Mouse (Mus musculus) hindbrain, embryonic 14.5 days (tissue): ENCODE results near the gene Gm9821. TPM values are rescaled to one million over a fixed set of nuclear protein-coding genes. Genes with fewer than 3 reads are reported as not detected.

ENCODE experiments used
- ATAC-seq: fragments of 200-750 bp; cut with Nextera tagmentation; 2 replicates; pipeline ENCODE4 v1.8.0; 2017; ENCODE audit warnings: moderate number of reproducible peaks, mild to moderate bottlenecking, moderate TSS enrichment, moderate library complexity; ENCODE audit not compliant: low FRiP score
- DNase-seq: peaks from one replicate; pipeline ENCODE4 v3.0.0-alpha.2; 2015; ENCODE audit warnings: low spot score
- H3K27ac ChIP-seq: fragments of 300-500 bp; sonication (generic); 2 replicates; pipeline ENCODE4 v1.5.1; 2014; ENCODE audit warnings: mild to moderate bottlenecking, moderate library complexity
- H3K27me3 ChIP-seq: fragments of 300-500 bp; sonication (generic); 2 replicates; pipeline ENCODE4 v1.6.1; 2014; ENCODE audit warnings: mild to moderate bottlenecking, low read length, mixed read lengths; ENCODE audit not compliant: control insufficient read depth, insufficient read depth
- H3K36me3 ChIP-seq: fragments of 300-500 bp; sonication (generic); replicated peaks from 2 replicates; pipeline ENCODE4 v1.6.1; 2014; ENCODE audit not compliant: control insufficient read depth, insufficient read depth
- H3K4me1 ChIP-seq: fragments of 300-500 bp; sonication (generic); replicated peaks from 2 replicates; pipeline ENCODE4 v1.6.1; 2014; ENCODE audit warnings: antibody characterized with exemption, low read length, mixed read lengths; ENCODE audit not compliant: control insufficient read depth, insufficient read depth
- H3K4me2 ChIP-seq: fragments of 300-500 bp; sonication (generic); replicated peaks from 2 replicates; pipeline ENCODE4 v1.6.1; 2014; ENCODE audit warnings: mild to moderate bottlenecking, moderate library complexity
- H3K4me3 ChIP-seq: fragments of 300-500 bp; sonication (generic); replicated peaks from 2 replicates; pipeline ENCODE4 v1.5.1; 2014; ENCODE audit warnings: mild to moderate bottlenecking, low read length
- H3K9ac ChIP-seq: fragments of 300-500 bp; sonication (generic); 2 replicates; pipeline ENCODE4 v1.6.1; 2014
- H3K9me3 ChIP-seq: fragments of 300-500 bp; sonication (generic); 2 replicates; pipeline ENCODE4 v1.6.1; 2016; ENCODE audit warnings: low read length; ENCODE audit not compliant: control insufficient read depth
- WGBS: fragments of 180-500 bp; shearing (Covaris S2); extraction: QIAGEN DNeasy Blood & Tissue Kit; methylation state at CpG from one replicate; pipeline ENCODE4 v1.1.7; 2014; 5-methylcytosine and 5-hydroxymethylcytosine counted together
- polyA plus RNA-seq: library from polyadenylated mRNA; unstranded; fragments of >200 nt; fragmentation: Nextera tagmentation; extraction: Ambion mirVana; gene quantifications from 2 replicates; pipeline ENCODE4 v1.2.1, GENCODE M21; 2014

Gene Gm9821
- polyA plus RNA-seq, 1 experiment from 2014 or later = 0.39 TPM

GRCm38 (mm10) chr2:91939303-91939935 lies 6.1 kb upstream of the Gm9821 start:
- Histone ChIP-seq H3K36me3 (peaks cover 58% of the 10 kb centered on the region), H3K27me3 (no peaks in the 10 kb centered on the region), H3K4me3 (no peak overlapping the region), H3K9ac (no peak overlapping the region), H3K4me2 (no peak overlapping the region), H3K4me1 (no peaks in the 10 kb centered on the region), H3K9me3 (no peaks in the 10 kb centered on the region), H3K27ac (no peak overlapping the region)
- no peak for ATAC-seq
- DNase-seq = no peak
- WGBS = 84% methylated on average over 15 of the region's 15 CpGs

GRCm38 (mm10) chr2:91942356-91942755 lies 3.1 kb upstream of the Gm9821 start:
- Histone ChIP-seq H3K9ac (no peak overlapping the region), H3K4me1 (peaks cover 10% of the 10 kb centered on the region; the same call in 1 of the 2 replicates), H3K27me3 (no peaks in the 10 kb centered on the region), H3K9me3 (no peaks in the 10 kb centered on the region), H3K36me3 (peaks cover 35% of the 10 kb centered on the region), H3K4me2 (no peak overlapping the region), H3K27ac (no peak overlapping the region), H3K4me3 (no peak overlapping the region)
- no peak for ATAC-seq
- WGBS = 81% methylated on average over 6 of the region's 6 CpGs
- no peak for DNase-seq

GRCm38 (mm10) chr2:91944170-91944950 lies 1.1 kb upstream of the Gm9821 start:
- Histone ChIP-seq H3K4me3 (no peak overlapping the region), H3K9me3 (no peaks in the 10 kb centered on the region), H3K36me3 (peaks cover 15% of the 10 kb centered on the region), H3K9ac (0 out of 2 replicates have a peak overlapping the region, but pooled peaks have one; percentile 1), H3K4me1 (peaks cover 24% of the 10 kb centered on the region), H3K27me3 (no peaks in the 10 kb centered on the region), H3K4me2 (no peak overlapping the region), H3K27ac (no peak overlapping the region)
- WGBS = 46% methylated on average over 13 of the region's 13 CpGs
- ATAC-seq = peak; percentile 59
- peak; percentile 82 for DNase-seq

- H3K36me3 ChIP-seq = no peaks in the 10 kb centered on the region
- DNase-seq = no peak
- H3K27ac ChIP-seq = no peak overlapping the region
- 54% methylated on average over 6 of the region's 6 CpGs for WGBS
- no peaks in the 10 kb centered on the region for H3K9me3 ChIP-seq
- no peak for ATAC-seq
- no peak overlapping the region for H3K9ac ChIP-seq
- no peak overlapping the region for H3K4me3 ChIP-seq
- no peaks in the 10 kb centered on the region for H3K27me3 ChIP-seq
- H3K4me1 ChIP-seq = peaks cover 38% of the 10 kb centered on the region
- no peak overlapping the region for H3K4me2 ChIP-seq
Observed at GRCm38 (mm10) chr2:91946836-91947235, 1.3 kb downstream of the Gm9821 start.

GRCm38 (mm10) chr2:91947397-91948150 lies 2.1 kb downstream of the Gm9821 start:
- no peaks in the 10 kb centered on the region for H3K36me3 ChIP-seq
- no peak overlapping the region for H3K9ac ChIP-seq
- peak overlapping the region; percentile 48; the same call in 1 of the 2 replicates for H3K27ac ChIP-seq

GRCm38 (mm10) chr2:91948151-91948509 lies 2.6 kb downstream of the Gm9821 start:
- Histone ChIP-seq H3K9me3 (no peaks in the 10 kb centered on the region), H3K27me3 (no peaks in the 10 kb centered on the region), H3K4me2 (no peak overlapping the region), H3K27ac (no peak overlapping the region), H3K4me1 (peaks cover 38% of the 10 kb centered on the region), H3K4me3 (no peak overlapping the region), H3K36me3 (no peaks in the 10 kb centered on the region), H3K9ac (no peak overlapping the region)
- DNase-seq = no peak
- no peak for ATAC-seq
- 76% methylated on average over 6 of the region's 6 CpGs for WGBS

More at GRCm38 (mm10) chr2:91947397-91948150, 2.1 kb downstream of the Gm9821 start:
- no peaks in the 10 kb centered on the region for H3K9me3 ChIP-seq
- H3K27me3 ChIP-seq = no peaks in the 10 kb centered on the region
- H3K4me1 ChIP-seq = peaks cover 38% of the 10 kb centered on the region
- ATAC-seq (no peak), DNase-seq (no peak)
- no peak overlapping the region for H3K4me3 ChIP-seq
- 49% methylated on average over 11 of the region's 11 CpGs for WGBS
- H3K4me2 ChIP-seq = no peak overlapping the region

- no peak for DNase-seq
Observed at GRCm38 (mm10) chr2:91948792-91949241, 3.3 kb downstream of the Gm9821 start.

GRCm38 (mm10) chr2:91949411-91950274 lies 4.1 kb downstream of the Gm9821 start:
- 67% methylated on average over 17 of the region's 17 CpGs for WGBS
- Histone ChIP-seq H3K4me3 (no peak overlapping the region), H3K4me2 (peak overlapping the region; percentile 29), H3K27me3 (no peaks in the 10 kb centered on the region), H3K27ac (peak overlapping the region; percentile 53), H3K9ac (peak overlapping the region; percentile 39; the same call in 1 of the 2 replicates), H3K36me3 (no peaks in the 10 kb centered on the region), H3K9me3 (no peaks in the 10 kb centered on the region), H3K4me1 (peaks cover 42% of the 10 kb centered on the region)
- ATAC-seq (peak; percentile 13; the same call in 1 of the 2 replicates), DNase-seq (no peak)

More at GRCm38 (mm10) chr2:91948792-91949241, 3.3 kb downstream of the Gm9821 start:
- Histone ChIP-seq H3K9ac (no peak overlapping the region), H3K27me3 (no peaks in the 10 kb centered on the region), H3K4me3 (no peak overlapping the region), H3K4me1 (peaks cover 40% of the 10 kb centered on the region), H3K36me3 (no peaks in the 10 kb centered on the region), H3K27ac (no peak overlapping the region), H3K9me3 (no peaks in the 10 kb centered on the region), H3K4me2 (no peak overlapping the region)
- ATAC-seq = no peak
- 63% methylated on average over 3 of the region's 3 CpGs for whole genome bisulfite sequencing
